Mouse (Mus musculus) urinary bladder, postnatal 4 days (tissue): Measurements from ENCODE around the gene Hnrnph1.
A peak's percentile ranks its signal among the peaks of the same experiment; 100 is the strongest.

Source experiments
- DNase-seq, 2 experiments: peaks; one replicate each; pipeline ENCODE4 v3.0.0; 2021 to 2022; ENCODE audit warnings: low spot score in 2 of 2

Hnrnph1 gene

DNA sequence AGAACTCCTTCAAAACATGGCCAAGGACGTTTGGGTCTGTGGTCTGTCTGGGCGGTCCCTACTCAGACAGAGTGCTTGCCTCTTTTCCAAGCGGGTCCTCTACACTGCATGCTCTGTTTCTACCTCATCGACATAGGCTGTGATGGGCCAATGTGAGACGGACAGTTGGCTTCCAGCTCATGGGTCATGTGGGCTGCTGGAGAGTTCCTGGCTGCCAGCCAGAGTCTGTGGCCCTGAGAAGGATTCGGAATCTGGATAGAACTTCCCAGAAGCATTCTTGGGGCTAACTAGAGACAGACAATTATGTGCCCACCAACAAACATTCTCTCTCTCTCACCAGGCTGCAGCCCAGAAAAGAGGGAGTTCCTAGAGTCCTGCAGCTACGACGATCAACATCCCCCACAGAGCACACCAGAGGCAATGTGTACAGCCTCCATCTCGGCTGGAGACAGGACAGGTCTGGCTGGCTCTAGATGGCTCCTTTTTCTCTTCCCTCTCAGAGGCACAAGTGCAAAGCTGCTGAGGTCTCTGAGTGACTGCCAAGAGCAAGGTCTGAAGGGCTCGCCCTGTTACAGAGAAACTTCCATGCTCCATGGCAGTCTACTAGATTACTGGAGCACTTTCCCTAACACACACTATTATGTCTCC lies 26.7 kb downstream of the Hnrnph1 start:
- DNase-seq = no peak

DNA sequence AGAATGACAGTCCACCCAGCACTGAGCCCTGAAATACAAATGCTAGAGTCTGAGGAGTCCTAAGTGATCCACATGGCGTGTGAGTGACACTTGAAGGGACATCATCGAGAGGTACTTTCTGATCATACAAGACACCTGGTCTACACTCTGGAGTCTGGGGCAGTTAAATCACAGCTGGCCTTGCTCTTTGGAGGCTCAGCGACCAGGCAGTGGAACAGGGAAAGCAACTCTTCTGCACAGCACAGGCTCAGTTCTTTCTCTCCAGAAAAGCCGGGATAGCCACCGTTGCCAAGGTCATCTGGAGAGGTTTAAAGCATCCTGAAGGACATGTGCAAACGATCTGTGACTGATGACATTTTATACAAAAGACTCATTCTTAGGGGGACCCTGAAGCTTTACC lies 30.4 kb downstream of the Hnrnph1 start:
- DNase-seq = no peak

GRCm38 (mm10) chr11:50415563-50416241 lies 38.9 kb downstream of the Hnrnph1 start:
- no peak for DNase-seq

DNA sequence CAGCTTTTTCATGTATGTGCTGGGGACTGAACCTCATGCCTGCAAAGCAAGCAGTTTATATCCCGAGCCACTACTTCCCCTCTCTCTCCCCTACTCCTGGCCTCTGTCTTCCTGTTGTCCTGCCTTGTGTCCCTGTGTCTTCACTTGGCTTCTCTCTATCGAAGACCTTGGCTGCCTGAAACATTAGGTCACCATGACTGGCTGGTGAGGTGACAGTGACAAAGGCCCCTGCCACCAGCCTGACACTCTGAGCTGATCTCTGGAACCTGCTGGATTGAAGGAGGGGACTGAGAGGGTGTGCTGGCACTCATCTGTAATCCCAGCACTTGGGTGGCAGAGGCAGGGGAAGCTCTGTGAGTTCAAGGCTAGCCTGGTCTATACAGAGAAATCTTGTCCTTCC lies 41.1 kb downstream of the Hnrnph1 start:
- DNase-seq = no peak

DNA sequence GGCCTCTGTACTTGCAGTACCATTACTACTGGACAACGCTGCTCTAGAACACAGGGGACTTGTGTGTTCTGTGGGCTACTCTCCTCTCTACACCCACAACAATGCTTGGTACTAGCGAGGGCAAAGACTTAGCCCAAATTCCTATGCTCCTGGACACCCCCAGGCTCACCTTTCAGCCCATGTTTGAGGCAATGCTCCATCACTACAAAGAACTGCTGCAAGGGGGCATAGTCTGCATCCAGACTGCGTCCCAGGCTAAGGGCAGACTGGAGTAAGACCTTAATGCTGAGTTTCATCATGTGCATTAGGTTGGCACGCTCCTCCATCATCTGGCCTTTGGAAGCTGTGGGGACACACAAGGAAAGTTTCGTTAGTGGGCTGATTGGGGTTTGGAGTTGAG lies 44.7 kb downstream of the Hnrnph1 start:
- DNase-seq = no peak

GRCm38 (mm10) chr11:50421934-50422780 lies 45.4 kb downstream of the Hnrnph1 start:
- DNase-seq = peak; percentile 44 to 64

DNA sequence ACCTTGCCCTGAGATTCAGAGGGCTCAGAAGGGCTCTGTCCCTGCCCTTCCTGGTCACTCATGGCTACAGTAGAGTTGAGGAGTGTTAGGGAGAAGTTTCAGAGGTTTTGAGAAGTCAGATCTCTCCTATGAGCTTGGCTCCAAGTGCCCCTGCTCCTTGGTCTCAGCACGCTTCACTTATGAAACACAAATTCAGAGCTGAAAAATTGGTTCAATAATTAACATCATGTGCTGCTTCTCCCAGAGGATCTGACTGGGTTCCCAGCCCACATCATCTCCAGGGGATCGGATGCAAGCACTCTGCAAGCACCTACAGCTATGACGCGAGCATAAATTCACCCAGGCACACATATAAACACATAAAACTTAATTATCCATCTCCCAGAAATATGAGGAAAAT lies 49.3 kb downstream of the Hnrnph1 start:
- no peak for DNase-seq

- peak; percentile 81 to 87 for DNase-seq
These were observed 53.7 kb downstream of the Hnrnph1 start, which contains the start of gene Rufy1 for GRCm38 (mm10) chr11:50430277-50431133. Gene Rufy1 (minus strand): TSS chr11:50431125.

DNA sequence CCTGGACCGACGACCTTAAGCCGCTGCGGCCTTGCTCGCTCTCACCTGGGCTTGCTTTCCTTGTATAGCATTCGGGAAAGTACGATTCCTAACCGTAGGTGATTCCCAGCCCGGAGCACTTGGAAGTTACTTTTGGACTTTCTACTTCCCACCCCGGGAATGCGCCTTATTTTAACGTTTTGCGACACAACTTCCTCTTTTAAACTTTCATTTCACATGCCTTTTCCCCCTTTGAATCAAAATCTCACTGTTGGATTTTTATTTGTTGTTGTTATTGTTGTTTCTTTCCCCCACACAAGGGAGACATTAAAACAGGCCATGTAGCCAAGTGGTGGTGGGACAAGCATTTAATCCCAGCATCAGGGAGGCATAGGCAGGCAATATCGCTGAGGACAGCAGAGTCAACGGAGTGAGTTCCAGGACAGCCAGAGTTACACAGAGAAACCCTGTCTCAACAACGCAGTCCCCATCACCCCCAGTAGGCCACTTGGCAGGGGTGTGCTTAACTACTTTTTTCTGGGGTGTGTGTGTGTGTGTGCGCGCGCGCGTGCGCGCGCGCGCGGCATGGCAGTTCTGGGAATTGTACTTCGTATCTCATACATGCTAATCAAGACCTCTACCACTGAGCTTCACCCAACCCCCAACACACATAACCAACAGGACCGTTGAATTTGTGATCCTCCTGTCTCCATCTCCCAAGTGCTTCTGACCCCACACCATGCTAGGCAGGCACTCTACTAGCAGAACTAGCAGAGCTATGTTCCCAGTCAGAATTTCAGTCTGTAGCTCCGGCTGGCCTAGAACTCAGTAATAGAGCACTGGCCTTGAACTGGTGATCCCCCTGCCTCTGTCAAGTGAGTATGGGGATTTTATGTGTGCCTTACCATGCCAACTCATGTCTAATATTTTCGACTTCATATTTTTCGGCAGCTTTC lies 54.6 kb downstream of the Hnrnph1 start:
- DNase-seq = no peak

DNA sequence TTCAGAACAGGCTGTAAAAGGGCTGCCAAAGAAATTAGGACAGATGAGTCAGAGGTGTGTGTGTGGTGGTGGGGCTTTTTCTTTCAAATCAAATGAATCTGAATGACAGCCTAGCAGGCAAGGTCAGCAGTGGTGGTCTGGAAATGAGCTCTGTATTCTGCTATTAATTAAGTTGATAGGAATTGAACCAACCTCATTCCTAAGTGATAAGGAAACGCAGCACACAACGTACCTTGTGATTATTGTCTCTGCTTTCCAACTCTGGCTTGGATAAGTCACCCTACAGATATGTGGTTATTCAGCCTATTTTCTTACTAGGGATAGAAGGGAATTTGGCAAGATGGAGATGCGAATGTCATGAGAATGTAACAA lies 55.3 kb downstream of the Hnrnph1 start:
- DNase-seq = no peak

DNA sequence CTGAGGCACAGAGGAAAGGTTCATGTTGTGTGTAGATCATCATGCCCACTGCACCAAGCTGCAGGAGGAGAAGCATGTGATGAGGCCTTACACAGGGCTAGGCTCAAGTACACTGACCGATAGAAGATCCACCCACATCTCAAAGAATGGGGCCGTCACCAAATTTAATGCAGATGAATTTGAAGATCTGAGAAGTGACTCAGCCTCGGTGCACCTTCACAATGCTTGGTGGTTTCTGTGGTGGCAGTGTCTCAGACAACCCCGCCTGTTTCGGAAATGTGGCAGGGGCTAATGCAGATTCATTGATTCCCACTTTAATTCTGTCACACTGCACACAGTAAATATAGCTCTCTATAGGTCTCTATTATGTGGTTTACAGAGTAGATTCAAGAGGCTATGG lies 56.1 kb downstream of the Hnrnph1 start:
- DNase-seq = no peak
